Mouse (Mus musculus) limb, embryonic 13.5 days (tissue): ENCODE results near the gene Olfr770. TPM values are rescaled to one million over a fixed set of nuclear protein-coding genes. Genes with fewer than 3 reads are reported as not detected.
"Not testable (repeated sequence)": the region's sequence is repeated elsewhere in the genome, so short reads cannot be mapped to it uniquely, and the experiment has no call there.

ENCODE experiments used
- ATAC-seq: fragments of 200-750 bp; cut with Nextera tagmentation; 2 replicates; pipeline ENCODE4 v1.8.0; 2017; ENCODE audit warnings: low read depth, moderate number of reproducible peaks, moderate TSS enrichment; ENCODE audit not compliant: low FRiP score
- H3K27ac ChIP-seq: fragments of 300-500 bp; sonication (generic); 2 replicates; pipeline ENCODE4 v1.5.1; 2015; ENCODE audit warnings: inconsistent platforms, mild to moderate bottlenecking, moderate library complexity
- H3K27me3 ChIP-seq: fragments of 300-500 bp; sonication (generic); 2 replicates; pipeline ENCODE4 v1.6.1; 2015; ENCODE audit warnings: mild to moderate bottlenecking, inconsistent platforms
- H3K36me3 ChIP-seq: fragments of 300-500 bp; sonication (generic); 2 replicates; pipeline ENCODE4 v1.6.1; 2015; ENCODE audit warnings: inconsistent platforms, mild to moderate bottlenecking, moderate library complexity
- H3K4me1 ChIP-seq: fragments of 300-500 bp; sonication (generic); 2 replicates; pipeline ENCODE4 v1.6.1; 2015; ENCODE audit warnings: inconsistent platforms
- H3K4me2 ChIP-seq: fragments of 300-500 bp; sonication (generic); replicated peaks from 2 replicates; pipeline ENCODE4 v1.6.1; 2015; ENCODE audit warnings: inconsistent platforms, mild to moderate bottlenecking, moderate library complexity
- H3K4me3 ChIP-seq: fragments of 300-500 bp; sonication (generic); 2 replicates; pipeline ENCODE4 v1.5.1; 2015; ENCODE audit warnings: moderate library complexity, mild to moderate bottlenecking, inconsistent platforms
- H3K9ac ChIP-seq: fragments of 300-500 bp; sonication (generic); 2 replicates; pipeline ENCODE4 v1.6.1; 2015; ENCODE audit warnings: mild to moderate bottlenecking, inconsistent platforms
- H3K9me3 ChIP-seq: fragments of 300-500 bp; sonication (generic); 2 replicates; pipeline ENCODE4 v1.6.1; 2016; ENCODE audit warnings: inconsistent platforms
- WGBS: fragments of 180-500 bp; shearing (Covaris S2); methylation state at CpG from one replicate; pipeline ENCODE4 v1.1.7; 2015; 5-methylcytosine and 5-hydroxymethylcytosine counted together
- polyA plus RNA-seq: library from polyadenylated mRNA; unstranded; fragments of >200 nt; fragmentation: Nextera tagmentation; extraction: Ambion mirVana; gene quantifications from 2 replicates; pipeline ENCODE4 v1.2.1, GENCODE M21; 2015

The Olfr770 gene
- not detected in 2 replicates for polyA plus RNA-seq

GRCm38 (mm10) chr10:129138898-129139297, at the start of gene Olfr770:
TSS of gene Olfr770 (minus strand) at chr10:129138998.
- Histone ChIP-seq H3K4me3 (no peak within 1 kb of the TSS), H3K27me3 (no peaks in the 10 kb centered on the region), H3K9me3 (no peaks in the 10 kb centered on the region), H3K4me1 (no peaks in the 10 kb centered on the region), H3K9ac (no peak within 1 kb of the TSS), H3K27ac (no peak within 1 kb of the TSS), H3K36me3 (no peaks in the 10 kb centered on the region), H3K4me2 (no peak within 1 kb of the TSS)
- 60% methylated on average over 2 of the region's 2 CpGs for WGBS
- ATAC-seq = no peak

GRCm38 (mm10) chr10:129187319-129187718, 48.5 kb upstream of the Olfr770 start, which contains the start of gene Olfr773:
TSS of gene Olfr773 (minus strand) at chr10:129187419.
- H3K27me3 ChIP-seq, H3K4me2 ChIP-seq, H3K4me1 ChIP-seq, ATAC-seq, H3K36me3 ChIP-seq, H3K27ac ChIP-seq, H3K9me3 ChIP-seq, H3K4me3 ChIP-seq, H3K9ac ChIP-seq: not testable (repeated sequence)

DNA sequence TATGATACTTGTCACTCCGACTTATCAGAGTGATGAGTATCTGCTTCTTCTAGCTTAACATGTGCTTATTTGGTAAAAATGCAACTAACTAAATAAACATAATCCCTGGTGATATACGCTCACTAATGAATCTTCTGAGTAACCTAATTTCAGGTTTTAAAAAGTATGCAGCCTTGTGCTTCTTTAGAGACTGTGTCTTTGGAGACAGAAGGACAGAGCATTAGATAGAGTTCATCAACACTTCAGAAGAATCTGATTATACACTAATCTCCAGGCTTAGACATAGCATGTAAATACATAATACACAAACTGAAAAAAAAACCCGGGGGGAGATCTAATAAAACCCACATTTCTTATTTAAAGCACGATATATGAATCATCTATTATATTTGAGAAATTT, 39.0 kb upstream of the Olfr770 start, which contains the start of gene Olfr772:
TSS of gene Olfr772 (minus strand) at position 101 of the 400 bp plus-strand sequence.
- not testable (repeated sequence) for H3K4me2 ChIP-seq, H3K27me3 ChIP-seq, H3K36me3 ChIP-seq, H3K4me3 ChIP-seq, H3K9me3 ChIP-seq, ATAC-seq, H3K27ac ChIP-seq, H3K9ac ChIP-seq, H3K4me1 ChIP-seq
- WGBS = 90% methylated on average over 4 of the region's 4 CpGs

DNA sequence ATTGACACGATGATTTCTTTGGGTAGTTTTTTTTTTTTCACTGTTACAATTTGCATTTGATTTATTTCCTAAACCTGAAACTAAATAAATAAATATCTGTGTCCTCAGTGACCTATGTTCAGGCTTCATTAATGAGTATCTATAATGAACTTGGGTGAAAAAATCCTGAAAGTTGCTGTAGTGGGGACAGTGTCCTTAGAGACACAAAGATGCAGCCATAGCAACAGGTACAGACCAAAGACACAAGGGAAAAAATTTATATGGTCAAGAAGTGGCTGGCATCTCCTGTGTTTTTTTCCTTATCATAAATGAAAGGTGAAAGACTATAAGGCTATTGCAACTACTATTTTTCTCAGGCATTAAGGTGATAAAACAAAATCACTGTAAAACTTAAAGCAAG, 25.9 kb upstream of the Olfr770 start, which contains the start of gene Olfr771:
TSS of gene Olfr771 (minus strand) at position 101 of the 400 bp plus-strand sequence.
- H3K27ac ChIP-seq = no peak within 1 kb of the TSS
- 84% methylated on average over 1 of the region's 1 CpGs for WGBS
- H3K36me3 ChIP-seq = no peaks in the 10 kb centered on the region
- no peaks in the 10 kb centered on the region for H3K27me3 ChIP-seq
- H3K4me3 ChIP-seq = no peak within 1 kb of the TSS
- H3K4me1 ChIP-seq = no peaks in the 10 kb centered on the region
- H3K9me3 ChIP-seq = no peaks in the 10 kb centered on the region
- ATAC-seq = no peak
- no peak within 1 kb of the TSS for H3K4me2 ChIP-seq
- no peak within 1 kb of the TSS for H3K9ac ChIP-seq

DNA sequence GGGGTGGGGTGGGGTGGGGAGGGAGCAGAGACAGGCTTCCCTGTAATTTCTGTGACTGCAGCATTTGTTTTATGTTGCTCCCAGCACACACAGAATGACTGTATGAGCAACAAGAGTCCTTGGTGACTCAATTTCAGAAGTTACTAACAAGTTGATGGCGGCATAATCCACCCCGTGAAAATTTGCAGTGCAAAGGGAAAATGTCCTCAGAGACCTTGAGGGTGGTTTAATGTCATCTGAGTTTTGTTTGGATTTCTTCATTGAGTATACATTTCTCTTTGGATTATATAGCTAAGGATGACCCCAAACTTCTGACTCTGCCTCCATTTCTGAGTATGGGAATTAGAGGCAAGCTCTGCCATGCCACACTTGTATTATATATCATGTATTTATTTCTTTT, 21.0 kb downstream of the Olfr770 start, which contains the start of gene Olfr769:
TSS of gene Olfr769 (minus strand) at position 101 of the 400 bp plus-strand sequence.
- Histone ChIP-seq H3K4me3 (no peak within 1 kb of the TSS), H3K4me1 (no peaks in the 10 kb centered on the region), H3K36me3 (no peaks in the 10 kb centered on the region), H3K4me2 (no peak within 1 kb of the TSS), H3K9ac (no peak within 1 kb of the TSS), H3K27ac (no peak within 1 kb of the TSS), H3K27me3 (no peaks in the 10 kb centered on the region), H3K9me3 (no peaks in the 10 kb centered on the region)
- ATAC-seq = no peak
- 83% methylated on average over 2 of the region's 2 CpGs for WGBS

- no peak overlapping the region for H3K4me2 ChIP-seq
- ATAC-seq = no peak
- 92% methylated on average over 3 of the region's 3 CpGs for WGBS
- no peak overlapping the region for H3K9ac ChIP-seq
- H3K27ac ChIP-seq = no peak overlapping the region
- H3K27me3 ChIP-seq = no peaks in the 10 kb centered on the region
- H3K9me3 ChIP-seq = no peaks in the 10 kb centered on the region
- no peaks in the 10 kb centered on the region for H3K36me3 ChIP-seq
- no peaks in the 10 kb centered on the region for H3K4me1 ChIP-seq
- no peak overlapping the region for H3K4me3 ChIP-seq
Measured at GRCm38 (mm10) chr10:129115146-129115545, 23.7 kb downstream of the Olfr770 start.

DNA sequence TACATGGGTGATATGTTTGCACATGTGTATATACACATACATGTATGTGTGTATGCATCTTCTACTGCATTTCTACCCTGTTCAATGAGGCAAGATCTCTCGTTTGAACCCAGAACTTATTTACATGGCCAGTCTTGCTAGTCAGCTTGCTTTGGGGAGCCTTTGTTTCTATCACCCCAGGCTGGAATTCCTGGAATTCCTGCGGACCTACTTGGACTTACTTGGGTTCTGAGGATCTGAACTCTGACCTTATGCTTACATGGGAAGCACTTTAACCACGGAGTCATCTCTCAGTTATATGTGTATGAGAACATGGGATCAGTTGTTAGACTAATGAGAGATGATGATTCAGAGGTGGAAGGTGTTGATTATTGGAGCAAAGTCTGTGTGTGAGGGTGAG, 37.6 kb downstream of the Olfr770 start:
- Histone ChIP-seq H3K27ac (no peak overlapping the region), H3K9me3 (no peaks in the 10 kb centered on the region), H3K27me3 (no peaks in the 10 kb centered on the region), H3K36me3 (no peaks in the 10 kb centered on the region), H3K9ac (no peak overlapping the region), H3K4me3 (no peak overlapping the region), H3K4me1 (no peaks in the 10 kb centered on the region), H3K4me2 (no peak overlapping the region)
- WGBS = 42% methylated on average over 3 of the region's 3 CpGs
- ATAC-seq = no peak

DNA sequence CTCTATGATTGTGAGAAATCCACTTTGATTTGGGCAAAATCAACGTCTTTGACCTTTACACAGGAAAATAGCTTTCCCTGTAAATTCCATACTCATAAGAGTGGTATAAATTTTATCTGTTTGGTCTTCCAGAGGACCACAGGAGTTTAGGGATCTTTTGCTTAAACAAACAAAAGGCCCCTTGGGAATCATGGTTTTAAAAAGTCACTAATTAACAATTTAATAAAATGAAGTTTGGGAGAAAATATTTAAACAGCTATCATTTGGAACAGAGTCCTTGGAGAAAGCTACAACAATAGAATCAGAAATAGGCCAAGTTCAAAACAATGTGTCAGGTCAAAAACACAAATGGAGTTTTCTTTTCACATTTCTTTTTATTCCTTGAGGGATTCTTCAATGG, 39.5 kb downstream of the Olfr770 start, which contains the start of gene Olfr768:
TSS of gene Olfr768 (minus strand) at position 101 of the 400 bp plus-strand sequence.
- Histone ChIP-seq H3K27me3 (no peaks in the 10 kb centered on the region), H3K9ac (no peak within 1 kb of the TSS), H3K9me3 (no peaks in the 10 kb centered on the region), H3K36me3 (no peaks in the 10 kb centered on the region), H3K4me2 (no peak within 1 kb of the TSS), H3K4me3 (no peak within 1 kb of the TSS), H3K4me1 (no peaks in the 10 kb centered on the region), H3K27ac (no peak within 1 kb of the TSS)
- ATAC-seq = no peak
- WGBS = 81% methylated on average over 1 of the region's 1 CpGs

DNA sequence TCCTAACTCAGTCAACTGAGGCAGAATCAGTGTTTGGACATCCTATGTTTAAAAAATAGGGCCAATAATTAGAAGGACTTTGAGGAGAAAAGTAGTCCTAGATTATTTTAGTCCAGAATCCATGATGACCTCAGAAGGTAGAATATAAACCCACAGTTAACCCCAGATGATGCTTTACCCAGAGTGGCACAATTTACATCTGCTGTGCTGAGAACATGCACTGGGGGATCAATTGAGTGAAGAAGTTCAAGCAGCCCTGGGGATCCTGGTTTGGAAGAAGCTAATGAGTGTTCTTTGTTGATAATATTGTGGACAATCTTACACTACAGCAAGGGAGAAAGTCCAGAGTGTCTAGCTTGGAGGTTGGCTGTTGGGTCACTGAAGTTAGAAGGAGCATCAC, 56.0 kb downstream of the Olfr770 start, which contains the start of gene Olfr767:
TSS of gene Olfr767 (minus strand) at position 101 of the 400 bp plus-strand sequence.
- H3K4me3 ChIP-seq, H3K4me1 ChIP-seq, ATAC-seq: not testable (repeated sequence)

More for the DNA sequence above, 56.0 kb downstream of the Olfr770 start, which contains the start of gene Olfr767:
- not testable (repeated sequence) for H3K4me2 ChIP-seq, H3K36me3 ChIP-seq, H3K9ac ChIP-seq, H3K27ac ChIP-seq, H3K27me3 ChIP-seq, H3K9me3 ChIP-seq

Other genes starting within 250 kb of the Olfr770 start
- 12.5 and 13.1 TPM in 2 replicates for gene Gdf11, start 247.3 kb downstream of the Olfr770 start, polyA plus RNA-seq
- 820 and 839 TPM in 2 replicates for gene Cd63, start 238.0 kb downstream of the Olfr770 start, polyA plus RNA-seq
- gene Rdh5, start 216.1 kb downstream of the Olfr770 start, polyA plus RNA-seq = 12.2 and 12.9 TPM in 2 replicates
- 225 and 240 TPM in 2 replicates for gene Bloc1s1, start 215.0 kb downstream of the Olfr770 start, polyA plus RNA-seq
- gene Itga7, start 205.2 kb downstream of the Olfr770 start, polyA plus RNA-seq = 4.8 and 5.5 TPM in 2 replicates
- gene Mettl7b, start 178.0 kb downstream of the Olfr770 start, polyA plus RNA-seq = 0.19 TPM in 1 of 2 replicates, not detected in the other
- not detected in 2 replicates for gene Olfr9, start 149.6 kb downstream of the Olfr770 start, polyA plus RNA-seq
- gene Olfr763, start 128.2 kb downstream of the Olfr770 start, polyA plus RNA-seq = not detected in 2 replicates
- gene Olfr764-ps1, start 99.1 kb downstream of the Olfr770 start, polyA plus RNA-seq = not detected in 2 replicates
- not detected in 2 replicates for gene Olfr765, start 89.0 kb downstream of the Olfr770 start, polyA plus RNA-seq
- gene Olfr766-ps1, start 70.0 kb downstream of the Olfr770 start, polyA plus RNA-seq = 0.08 TPM in 1 of 2 replicates, not detected in the other
- gene Olfr767, start 56.1 kb downstream of the Olfr770 start, polyA plus RNA-seq = 0.04 TPM in 1 of 2 replicates, not detected in the other
- gene Olfr768, start 39.6 kb downstream of the Olfr770 start, polyA plus RNA-seq = 0.08 TPM in 1 of 2 replicates, not detected in the other
- 0.05 TPM in 1 of 2 replicates, not detected in the other for gene Olfr769, start 21.1 kb downstream of the Olfr770 start, polyA plus RNA-seq
- gene Olfr771, start 25.8 kb upstream of the Olfr770 start, polyA plus RNA-seq = not detected in 2 replicates
- gene Olfr772, start 38.9 kb upstream of the Olfr770 start, polyA plus RNA-seq = not detected in 2 replicates
- not detected in 2 replicates for gene Olfr773, start 48.4 kb upstream of the Olfr770 start, polyA plus RNA-seq
- gene Olfr774, start 97.2 kb upstream of the Olfr770 start, polyA plus RNA-seq = not detected in 2 replicates
- not detected in 2 replicates for gene Olfr775, start 109.4 kb upstream of the Olfr770 start, polyA plus RNA-seq
- not detected in 2 replicates for gene Olfr776, start 120.1 kb upstream of the Olfr770 start, polyA plus RNA-seq
- gene Olfr777, start 132.5 kb upstream of the Olfr770 start, polyA plus RNA-seq = not detected in 2 replicates
- gene Olfr780, start 179.1 kb upstream of the Olfr770 start, polyA plus RNA-seq = not detected in 2 replicates
- gene Olfr781, start 189.9 kb upstream of the Olfr770 start, polyA plus RNA-seq = not detected in 2 replicates
- not detected in 2 replicates for gene Olfr782, start 209.9 kb upstream of the Olfr770 start, polyA plus RNA-seq
- gene Olfr784, start 245.1 kb upstream of the Olfr770 start, polyA plus RNA-seq = 0.06 TPM in 2 replicates